Mouse (Mus musculus) lung, adult 18-20 months (tissue): Measurements from ENCODE around the gene 1700012P22Rik.

Source experiments
- DNase-seq, 2 experiments: peaks; one replicate each; pipeline ENCODE4 v3.0.0; 2022; ENCODE audit warnings: mixed read lengths in 2 of 2

The 1700012P22Rik gene

DNA sequence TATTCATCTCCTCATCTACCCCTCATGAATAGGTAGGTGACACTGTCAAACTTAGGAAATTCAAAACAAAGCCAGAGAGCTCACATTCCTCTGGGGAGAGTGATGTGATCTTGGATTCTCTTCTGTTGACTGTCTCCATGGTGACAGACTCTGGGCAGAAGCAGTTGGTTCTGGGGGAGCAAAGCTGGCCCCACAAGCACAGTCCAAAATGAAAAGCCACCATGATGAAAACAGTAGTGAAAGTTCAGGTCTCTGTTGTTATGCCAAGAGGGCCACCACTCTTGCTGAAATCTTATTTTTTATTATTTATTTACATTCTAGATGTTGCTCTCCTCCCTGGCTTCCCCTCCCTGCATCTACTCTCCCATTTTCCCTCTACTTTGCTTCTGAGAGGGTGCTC is at the start of gene 1700012P22Rik:
Gene 1700012P22Rik (minus strand): TSS at position 101 of the 400 bp plus-strand sequence.
- DNase-seq: no peak

DNA sequence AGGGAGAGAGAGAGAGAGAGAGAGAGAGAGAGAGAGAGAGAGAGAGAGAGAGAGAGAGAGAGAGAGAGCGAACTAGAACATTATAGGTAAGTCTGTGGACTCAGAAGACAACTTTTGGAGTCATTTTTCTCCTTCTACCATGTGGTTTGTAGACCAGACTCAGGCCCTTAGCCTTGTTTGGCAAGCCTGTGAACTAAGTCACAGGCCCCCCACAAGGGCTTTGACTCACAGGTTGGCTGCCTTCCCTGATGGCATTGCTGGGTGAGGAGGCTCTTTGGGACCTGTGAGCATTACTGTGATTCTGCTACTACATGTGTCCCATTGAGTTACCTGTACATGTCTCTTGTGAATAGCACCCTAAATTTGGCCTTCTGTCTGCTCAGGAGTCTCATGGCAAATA is 29.5 kb upstream of the 1700012P22Rik start:
- DNase-seq: no peak

DNA sequence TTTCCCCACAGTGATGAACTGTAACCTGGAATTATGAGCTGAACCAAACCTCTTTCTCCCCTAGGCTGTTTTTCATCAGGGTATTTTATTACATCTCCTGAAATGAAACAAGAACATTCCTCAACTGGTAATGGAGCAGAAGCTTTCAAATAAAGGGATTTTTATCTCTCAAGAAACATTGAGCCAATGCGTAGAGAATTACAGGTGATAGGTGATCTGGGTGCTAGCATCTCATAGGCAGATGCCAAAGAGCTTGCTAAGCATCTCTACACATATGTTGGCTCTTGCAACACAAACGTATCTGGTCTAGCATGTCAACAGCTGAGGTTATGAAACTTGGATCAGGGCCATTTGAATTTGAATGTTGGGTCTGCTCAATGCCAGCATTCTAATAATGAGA is 26.6 kb upstream of the 1700012P22Rik start:
- DNase-seq: no peak

DNA sequence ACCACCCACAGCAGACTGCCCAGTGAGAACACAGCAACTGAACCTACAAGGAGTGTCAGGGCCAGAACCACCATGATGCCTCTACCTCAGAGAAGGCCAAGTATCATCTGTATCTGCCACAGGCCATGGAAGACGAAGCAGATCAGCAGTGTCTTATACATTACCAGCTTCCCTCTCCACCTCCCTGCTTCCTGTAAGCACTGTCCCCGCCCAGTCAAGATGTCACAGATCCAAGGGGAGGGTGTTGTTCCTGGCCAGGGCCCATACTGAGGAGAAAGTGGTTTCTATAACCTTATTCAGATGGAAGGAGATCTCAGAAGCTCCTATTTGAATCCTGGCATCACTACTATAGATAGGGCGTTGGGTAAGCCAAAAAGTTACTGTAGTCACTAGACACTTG is 25.1 kb upstream of the 1700012P22Rik start, which contains the start of gene Aadacl3:
Gene Aadacl3 (minus strand): TSS at position 101 of the 400 bp plus-strand sequence.
- DNase-seq: no peak

DNA sequence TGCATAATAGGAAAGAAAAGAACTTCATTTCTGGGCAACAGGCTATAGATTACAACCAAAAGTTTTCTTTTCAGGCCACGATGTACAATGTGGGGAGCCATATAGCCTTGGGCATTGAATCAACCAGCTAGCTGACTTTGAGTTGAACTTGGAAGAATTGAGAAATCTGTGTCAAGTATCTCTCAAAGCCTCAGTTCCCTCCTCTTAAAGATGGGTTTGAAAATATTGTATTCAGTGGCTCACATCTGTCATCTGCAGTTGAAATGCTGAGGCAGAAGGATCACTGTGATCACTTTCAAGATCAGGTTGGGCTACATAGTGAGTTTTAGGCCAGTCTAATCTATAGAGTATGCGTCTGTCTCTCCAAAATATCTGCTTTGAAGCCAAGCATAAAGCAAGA is 14.6 kb upstream of the 1700012P22Rik start, which contains the start of gene Gm9944:
Gene Gm9944 (minus strand): TSS at position 101 of the 400 bp plus-strand sequence.
- no peak for DNase-seq

DNA sequence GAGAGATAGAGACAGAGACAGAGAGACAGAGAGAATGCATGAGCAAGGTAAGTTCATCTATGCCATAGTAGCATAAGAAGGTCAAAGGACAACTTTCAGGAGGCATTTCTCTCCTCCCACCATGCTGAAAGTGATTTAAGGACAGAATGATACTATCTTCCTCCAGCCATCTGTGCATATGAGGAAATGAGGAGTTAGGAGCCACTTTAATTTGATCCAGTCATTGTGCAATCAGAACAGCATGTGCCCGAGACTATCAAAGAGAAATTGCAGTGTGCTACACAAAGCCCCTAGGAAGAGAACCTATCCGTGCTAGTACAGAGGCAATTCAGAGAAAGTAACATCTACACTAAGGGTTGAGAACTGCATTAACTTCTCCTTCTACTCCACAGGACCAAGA is 10.0 kb upstream of the 1700012P22Rik start:
- DNase-seq: no peak

DNA sequence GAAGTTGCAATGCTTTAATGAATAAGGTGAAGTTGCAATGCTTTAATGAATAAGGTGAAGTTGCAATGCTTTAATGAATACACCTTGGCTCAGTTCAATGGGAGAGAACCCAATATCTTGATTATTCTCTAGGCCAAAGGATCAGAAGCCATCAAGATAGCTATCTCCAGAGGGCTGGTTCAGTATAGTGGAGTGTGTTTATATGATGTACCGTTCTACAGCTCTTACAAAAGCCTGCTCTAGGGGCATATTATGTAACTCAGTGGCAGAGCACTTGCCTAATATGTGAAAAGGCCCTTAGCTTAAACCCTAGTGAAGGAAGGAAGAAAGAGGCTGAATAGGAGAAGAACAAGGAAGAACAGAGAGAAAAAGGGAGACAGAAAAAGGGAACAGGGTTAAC is 3.0 kb upstream of the 1700012P22Rik start:
- no peak for DNase-seq

DNA sequence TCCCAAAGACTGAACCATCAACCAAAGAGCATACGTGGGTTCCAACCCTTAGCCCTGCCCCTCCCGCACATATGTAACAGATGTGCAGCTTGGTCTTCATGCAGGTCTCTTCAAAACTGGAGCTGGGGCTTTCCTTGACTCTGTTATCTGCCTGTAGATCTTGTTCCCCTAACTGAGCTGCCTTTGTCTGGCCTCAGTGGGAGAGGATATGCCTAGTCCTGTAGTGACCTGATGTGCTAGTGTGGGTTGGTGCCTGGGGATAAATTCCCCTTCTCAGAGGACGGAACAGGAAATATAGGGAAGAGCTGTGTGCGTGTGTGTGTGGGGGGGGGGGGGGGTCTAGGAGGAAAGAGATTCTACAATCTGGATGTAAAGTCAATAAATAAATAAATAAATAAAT is 2.5 kb upstream of the 1700012P22Rik start:
- no peak for DNase-seq

DNA sequence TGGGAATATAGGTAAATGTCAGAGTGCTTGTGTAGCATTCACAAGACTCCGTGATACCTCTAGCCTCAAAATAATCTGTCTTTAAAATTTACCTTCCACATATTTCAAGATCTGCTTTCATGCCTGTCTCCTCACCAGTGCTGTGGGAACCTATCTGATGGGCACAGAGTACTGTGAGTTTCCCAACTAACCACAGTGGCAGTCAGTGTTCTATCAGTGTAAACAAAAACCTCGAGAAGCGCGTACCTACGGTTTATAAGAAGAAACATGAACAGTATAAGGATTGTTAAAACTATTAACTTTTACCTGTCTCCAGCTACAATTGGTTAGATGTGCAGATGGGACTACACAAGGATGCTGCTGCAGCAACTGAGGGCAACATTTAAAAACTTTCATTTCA is 5.4 kb downstream of the 1700012P22Rik start:
- no peak for DNase-seq

DNA sequence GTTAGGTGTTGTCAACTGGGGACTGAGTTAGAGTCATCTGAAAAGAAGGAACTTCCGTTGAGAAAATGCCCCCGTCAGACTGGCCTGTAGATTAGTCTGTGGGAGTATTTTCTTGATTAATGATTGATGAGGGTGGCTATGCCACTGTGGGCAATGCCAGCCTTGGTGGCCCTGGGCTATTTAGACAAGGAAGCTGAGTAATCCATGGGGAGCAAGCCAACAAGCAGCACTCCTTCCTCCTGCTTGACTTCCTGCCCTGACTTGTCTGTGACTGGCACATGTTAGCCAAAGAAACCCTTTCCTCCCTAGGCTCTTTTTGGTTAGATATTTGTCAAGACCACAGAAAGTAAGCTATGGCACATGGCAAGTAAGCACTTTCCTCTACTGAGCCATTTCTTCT is 7.8 kb downstream of the 1700012P22Rik start:
- DNase-seq: no peak

DNA sequence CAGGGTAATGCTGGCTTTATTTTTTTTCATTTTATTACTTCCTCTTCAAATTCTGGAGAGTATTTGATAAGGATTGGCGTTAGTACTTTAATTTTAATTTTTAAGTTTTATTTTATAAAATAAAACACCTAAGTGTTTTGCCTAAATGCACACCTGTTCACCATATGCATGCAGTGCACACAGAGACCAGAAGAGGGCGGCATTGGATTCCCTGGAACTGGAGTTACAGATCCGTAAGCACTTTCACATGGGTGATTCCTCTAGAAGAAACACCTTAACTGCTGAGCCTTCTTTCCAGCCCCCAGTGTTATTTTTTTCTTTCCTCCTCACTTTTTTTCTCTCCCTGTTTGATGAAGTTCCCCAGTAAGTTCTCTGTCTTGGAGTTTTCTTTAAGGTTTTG is 9.7 kb downstream of the 1700012P22Rik start:
- DNase-seq: peak; percentile 13 to 18

DNA sequence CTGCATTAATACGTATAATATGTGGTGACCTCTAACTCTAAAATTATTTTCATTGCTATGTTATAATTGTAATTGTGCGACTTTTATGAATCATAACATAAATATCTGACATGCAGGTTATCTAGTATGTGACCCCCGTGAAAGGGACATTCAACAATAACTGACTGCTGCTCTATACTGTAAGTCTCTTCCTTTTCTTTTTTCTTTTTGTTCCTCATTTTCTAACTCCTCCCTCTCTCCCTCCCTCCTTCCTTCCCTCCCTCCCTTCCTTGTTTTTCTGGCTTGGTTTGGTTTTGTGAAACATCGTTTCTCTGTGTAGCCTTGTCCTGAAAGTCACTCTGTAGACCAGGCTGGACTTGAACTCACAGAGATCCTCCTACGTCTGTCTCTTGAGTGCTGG is 14.0 kb downstream of the 1700012P22Rik start:
- DNase-seq: no peak

DNA sequence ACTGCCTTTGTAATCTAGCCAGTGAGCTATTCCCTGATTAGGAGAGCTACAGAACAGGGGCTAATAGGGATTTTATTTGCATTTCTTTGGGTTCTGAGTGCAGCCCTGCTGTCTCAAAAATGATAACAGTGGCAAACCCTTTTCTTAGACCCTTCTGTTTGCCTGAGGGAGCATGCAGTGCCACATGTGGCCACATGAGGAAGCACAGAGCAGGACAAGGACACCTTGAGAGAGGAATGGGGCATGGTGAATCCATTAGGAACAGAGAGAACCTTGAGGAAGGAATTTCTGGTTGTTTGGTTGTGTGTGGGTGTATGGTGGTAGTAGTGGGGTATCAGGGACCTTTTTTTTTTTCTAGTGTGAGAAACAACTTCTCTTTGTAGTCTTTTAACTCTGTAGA is 17.9 kb downstream of the 1700012P22Rik start:
- DNase-seq: no peak

DNA sequence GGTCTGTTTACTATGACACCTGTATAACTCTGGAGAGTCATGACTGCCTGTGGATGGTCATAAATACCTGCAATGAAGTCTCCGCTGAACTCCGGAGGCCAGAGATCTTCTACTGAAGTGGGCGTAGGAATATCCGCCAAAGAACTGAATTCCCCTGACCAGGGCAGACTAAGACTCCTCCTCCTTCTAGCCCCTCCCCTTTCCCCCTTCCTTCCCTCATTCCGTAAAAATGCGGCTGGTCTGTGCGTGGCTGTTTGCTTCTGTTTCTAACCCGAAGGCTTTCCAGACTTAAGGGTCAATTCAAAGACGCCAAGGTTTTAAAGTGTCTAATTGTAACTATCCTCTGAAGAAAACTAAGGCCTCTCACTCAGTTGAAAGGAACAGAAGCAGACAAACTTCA is 30.3 kb downstream of the 1700012P22Rik start, which contains the start of gene Pramef12:
Gene Pramef12 (minus strand): TSS at position 175 of the 400 bp plus-strand sequence.
- no peak for DNase-seq

DNA sequence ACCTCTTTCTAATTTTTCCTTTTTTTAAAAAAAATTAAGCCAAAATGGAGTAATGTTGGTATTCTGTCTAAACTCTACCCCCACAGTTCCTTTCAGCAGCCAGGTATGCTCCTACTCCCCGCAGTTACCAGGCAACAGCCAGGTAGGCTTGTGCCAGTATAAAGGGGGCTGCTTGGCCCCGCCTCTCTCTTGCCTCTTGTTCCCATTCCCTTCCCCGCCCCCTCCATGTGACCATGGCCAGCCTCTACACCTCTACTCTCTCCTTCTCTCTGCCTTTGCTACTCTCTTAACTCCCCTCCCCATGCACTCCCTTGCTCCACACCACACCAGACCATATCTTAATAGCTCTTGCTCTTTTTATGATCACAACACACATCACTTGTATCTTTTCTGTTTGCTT is 32.3 kb downstream of the 1700012P22Rik start:
- no peak for DNase-seq

DNA sequence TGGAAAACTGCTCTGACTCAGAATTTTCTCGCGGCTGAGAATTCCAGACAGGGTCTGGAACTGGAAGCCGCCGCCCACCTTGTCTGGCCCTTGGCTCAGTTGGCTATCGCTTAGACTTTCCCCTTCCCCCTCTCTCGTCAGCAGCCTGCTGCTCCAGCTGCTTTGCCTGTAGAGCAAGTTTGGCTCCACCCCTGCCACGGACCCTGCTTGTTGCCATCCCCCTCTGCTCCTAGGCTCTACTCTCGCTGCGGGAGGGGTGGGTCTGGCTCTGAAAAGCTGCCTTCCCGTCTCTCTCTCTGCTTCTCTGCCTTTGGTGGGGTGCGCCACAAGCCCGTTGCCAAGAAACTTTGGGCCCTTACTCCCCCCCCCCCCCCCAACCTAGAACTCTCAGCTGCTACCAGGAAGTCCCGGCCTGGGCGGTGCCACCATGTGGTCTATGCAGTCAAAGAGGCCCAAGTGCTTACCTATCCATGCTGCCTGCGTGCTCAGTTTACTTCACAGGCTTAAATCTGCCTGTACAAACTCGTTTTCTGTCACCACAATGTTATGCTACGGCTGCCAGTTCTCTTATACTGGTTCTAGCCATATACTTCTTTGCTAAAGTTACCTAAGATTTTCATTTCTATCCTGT is 34.0 kb downstream of the 1700012P22Rik start:
- peak; percentile 29 to 50 for DNase-seq

DNA sequence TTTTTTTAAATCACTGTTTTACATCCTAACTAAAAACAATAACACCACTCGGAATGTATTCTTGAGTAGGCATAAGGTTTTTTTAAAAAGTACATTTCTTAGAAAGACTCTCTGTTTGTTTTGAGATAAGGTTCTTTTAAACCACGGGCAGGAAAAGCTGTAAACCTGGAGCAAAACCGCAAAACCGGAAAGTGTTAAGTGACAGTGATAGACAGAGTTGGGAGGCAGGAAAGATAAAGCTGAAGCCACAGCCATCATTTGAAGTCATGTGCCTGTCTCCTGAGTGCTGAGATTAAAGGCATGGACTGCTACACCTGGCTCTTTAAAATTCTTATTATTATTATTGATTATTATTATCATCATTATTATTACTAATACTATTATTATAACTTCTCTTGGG is 35.9 kb downstream of the 1700012P22Rik start:
- DNase-seq: no peak

DNA sequence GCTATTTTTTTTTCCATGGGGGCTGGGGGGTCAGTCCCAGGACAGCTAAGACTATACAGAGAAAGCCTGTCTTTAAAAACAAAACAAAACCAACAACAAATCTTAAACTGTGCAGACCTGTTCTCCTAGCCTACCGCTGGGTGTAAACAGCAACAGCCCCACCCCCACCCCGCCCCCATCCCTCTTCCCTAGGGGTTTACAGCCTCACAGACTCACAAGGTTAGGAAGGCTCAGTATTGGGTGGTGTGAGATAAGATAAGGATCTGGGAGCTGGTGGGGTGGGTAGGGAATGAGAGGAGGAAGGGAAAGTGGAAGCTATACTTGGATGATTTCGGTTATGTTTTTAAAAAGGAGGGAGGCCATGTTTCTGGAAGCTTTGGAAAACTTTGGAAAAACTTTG is 42.3 kb downstream of the 1700012P22Rik start:
- DNase-seq: no peak

DNA sequence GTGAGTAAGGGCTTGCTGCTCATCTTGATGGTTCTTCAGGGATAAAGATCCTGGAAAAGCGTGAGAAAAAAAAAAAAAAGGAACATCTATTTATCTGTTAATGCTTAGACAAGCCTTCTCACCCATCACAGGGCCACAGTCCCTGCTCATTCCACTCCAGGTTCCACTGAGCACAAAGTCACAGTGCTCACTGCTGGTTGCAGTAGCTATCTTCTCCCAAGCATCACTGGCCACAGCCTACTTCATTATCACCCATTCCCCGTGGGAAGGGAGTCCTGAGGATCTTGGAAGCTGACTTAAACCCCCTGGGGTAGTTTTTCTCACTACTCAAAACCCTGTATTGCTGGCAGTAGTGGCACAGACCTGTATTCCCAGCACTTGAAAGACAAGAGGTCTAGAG is 60.7 kb downstream of the 1700012P22Rik start, which contains the start of gene Pramef20:
Gene Pramef20 (minus strand): TSS at position 23 of the 400 bp plus-strand sequence.
- no peak for DNase-seq
